Mouse (Mus musculus) lung, adult 2 months (tissue): ENCODE measurements around the gene Impg1.

Experiments
- CTCF ChIP-seq: fragments of 200-500 bp; IDR thresholded peaks from 2 replicates; pipeline ENCODE4 v1.5.1; 2011; ENCODE audit warnings: mild to moderate bottlenecking, low read length, control low read depth; ENCODE audit not compliant: insufficient read depth
- POLR2A ChIP-seq: fragments of 200-500 bp; IDR thresholded peaks from 2 replicates; pipeline ENCODE4 v1.6.1; 2011; ENCODE audit warnings: low read depth, mild to moderate bottlenecking, control low read depth, low read length, borderline replicate concordance; ENCODE audit errors: extremely low read depth

- TF ChIP-seq CTCF (no peak), POLR2A (no peak)
Observed at GRCm38 (mm10) chr9:80367520-80368204, 97.6 kb downstream of the Impg1 start.
